Mouse (Mus musculus) thymus, adult 2 months (tissue): ENCODE results near the gene Phc2. TPM values are rescaled to one million over a fixed set of nuclear protein-coding genes. Genes with fewer than 3 reads are reported as not detected.

Experiments used
- DNase-seq: peaks from one replicate; pipeline ENCODE4 v3.0.0; 2021
- H3K27ac ChIP-seq: fragments of 200-500 bp; 2 replicates; pipeline ENCODE4 v1.5.1; 2012; ENCODE audit warnings: low read length, control low read depth; ENCODE audit not compliant: control insufficient read depth, insufficient read depth
- H3K27me3 ChIP-seq: fragments of 200-500 bp; 2 replicates; pipeline ENCODE4 v1.6.1; 2012; ENCODE audit warnings: mild to moderate bottlenecking, low read length, moderate library complexity, mixed read lengths; ENCODE audit not compliant: control insufficient read depth, insufficient read depth
- H3K36me3 ChIP-seq: fragments of 200-500 bp; 2 replicates; pipeline ENCODE4 v1.6.1; 2012; ENCODE audit warnings: mild to moderate bottlenecking, low read length, moderate library complexity; ENCODE audit not compliant: control insufficient read depth, insufficient read depth
- H3K4me1 ChIP-seq: fragments of 200-500 bp; replicated peaks from 2 replicates; pipeline ENCODE4 v1.6.1; 2012; ENCODE audit warnings: low read length; ENCODE audit not compliant: control insufficient read depth, insufficient read depth
- H3K4me3 ChIP-seq: fragments of 200-500 bp; 2 replicates; pipeline ENCODE4 v1.5.1; 2012; ENCODE audit warnings: mild to moderate bottlenecking, low read length, control low read depth, moderate library complexity; ENCODE audit not compliant: control insufficient read depth, insufficient read depth
- CTCF ChIP-seq: fragments of 200-500 bp; IDR thresholded peaks from 2 replicates; pipeline ENCODE4 v1.5.1; 2012; ENCODE audit warnings: mild to moderate bottlenecking, control low read depth, low read length, moderate library complexity, borderline replicate concordance; ENCODE audit not compliant: control insufficient read depth, poor library complexity, insufficient read depth; ENCODE audit errors: extremely low read depth
- POLR2A ChIP-seq: fragments of 200-500 bp; IDR thresholded peaks from 2 replicates; pipeline ENCODE4 v1.6.1; 2012; ENCODE audit warnings: mild to moderate bottlenecking, low read length, control low read depth, moderate library complexity; ENCODE audit not compliant: control insufficient read depth, poor library complexity, insufficient read depth; ENCODE audit errors: extremely low read depth
- WGBS: fragments of 180-500 bp; shearing (Covaris S2); methylation state at CpG from one replicate; pipeline ENCODE4 v1.1.7; 2018; 5-methylcytosine and 5-hydroxymethylcytosine counted together
- polyA plus RNA-seq: library from polyadenylated mRNA; depleted of rRNA; stranded (reverse); fragments of >200 nt; gene quantifications from 2 replicates; pipeline ENCODE4 v1.2.3, GENCODE M21; 2012

Gene Phc2
- polyA plus RNA-seq, 1 experiment, result 139 TPM

DNA sequence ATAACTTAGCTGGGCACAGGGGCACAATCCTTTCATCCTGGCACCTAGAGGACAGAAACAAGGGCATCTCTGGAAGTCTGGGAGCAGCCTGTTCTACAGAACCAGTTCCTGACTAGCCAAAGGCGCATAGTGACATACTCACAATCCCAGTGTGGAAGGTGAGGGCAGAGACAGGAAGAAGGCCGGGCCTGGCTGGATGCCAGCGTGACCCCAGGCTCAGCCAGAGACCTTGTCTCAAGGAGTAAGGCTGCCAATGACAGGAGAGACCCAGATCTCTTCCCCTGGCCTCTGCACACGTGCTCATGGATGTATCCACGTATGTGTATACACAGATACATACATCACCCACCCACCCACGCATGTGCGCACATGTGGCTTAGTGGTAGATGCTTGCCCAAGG, 127.5 kb downstream of the Phc2 start:
- Histone ChIP-seq H3K36me3 (peaks cover 41% of the 10 kb centered on the region), H3K27me3 (no peaks in the 10 kb centered on the region), H3K4me3 (no peak overlapping the region), H3K27ac (no peak overlapping the region), H3K4me1 (no peaks in the 10 kb centered on the region)
- no peak for DNase-seq
- no peak for TF ChIP-seq POLR2A
- no peak for TF ChIP-seq CTCF
- 96% methylated on average over 7 of the region's 7 CpGs for WGBS

- DNase-seq, result no peak
- Histone ChIP-seq H3K27me3 (no peaks in the 10 kb centered on the region), H3K4me1 (no peaks in the 10 kb centered on the region), H3K36me3 (peaks cover 41% of the 10 kb centered on the region), H3K4me3 (no peak overlapping the region), H3K27ac (no peak overlapping the region)
- no peak for TF ChIP-seq CTCF
- TF ChIP-seq POLR2A, result no peak
- WGBS, result 94% methylated on average over 4 of the region's 4 CpGs
These were observed 128.1 kb downstream of the Phc2 start for GRCm38 (mm10) chr4:128782645-128783044.

DNA sequence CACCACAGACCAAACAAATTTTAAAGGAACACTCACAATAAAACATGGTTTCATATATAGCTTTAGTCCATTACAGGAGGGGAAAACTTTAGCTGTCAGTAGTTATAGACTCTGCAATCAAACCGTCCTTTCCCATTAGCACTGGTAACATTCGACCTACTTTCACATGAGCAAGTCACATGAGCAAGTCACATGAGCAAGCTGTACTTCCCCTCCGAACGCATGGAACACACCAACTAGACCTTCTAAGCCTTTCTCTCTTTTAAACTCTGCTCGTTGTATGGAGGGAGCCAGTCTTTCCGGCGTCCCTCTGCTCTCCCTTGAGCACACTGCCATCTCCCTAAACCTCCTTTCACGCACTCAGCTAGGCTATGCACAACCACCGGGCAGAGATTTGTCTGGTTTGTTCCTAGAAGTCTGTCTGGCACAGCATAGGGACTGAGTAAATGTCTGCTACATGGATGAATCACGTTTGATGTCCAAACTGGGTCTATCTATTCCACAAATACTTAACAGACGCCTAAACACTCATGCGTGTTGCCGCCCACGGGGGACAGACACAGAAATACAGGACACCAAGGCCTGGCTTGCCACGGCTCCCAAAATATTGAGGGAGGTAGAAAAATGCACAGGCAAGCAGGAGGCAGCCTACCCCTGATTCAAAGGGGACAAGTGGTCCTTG, 130.6 kb downstream of the Phc2 start:
- no peaks in the 10 kb centered on the region for H3K4me1 ChIP-seq
- WGBS, result 91% methylated on average over 15 of the region's 15 CpGs
- no peak overlapping the region for H3K4me3 ChIP-seq
- peaks cover 38% of the 10 kb centered on the region for H3K36me3 ChIP-seq
- no peaks in the 10 kb centered on the region for H3K27me3 ChIP-seq
- no peak for DNase-seq
- TF ChIP-seq CTCF, result no peak
- no peak overlapping the region for H3K27ac ChIP-seq

GRCm38 (mm10) chr4:128785921-128786654, 131.6 kb downstream of the Phc2 start:
- peaks cover 38% of the 10 kb centered on the region for H3K36me3 ChIP-seq
- H3K4me1 ChIP-seq, result no peaks in the 10 kb centered on the region
- no peak overlapping the region for H3K4me3 ChIP-seq
- TF ChIP-seq CTCF (no peak), POLR2A (no peak)
- no peaks in the 10 kb centered on the region for H3K27me3 ChIP-seq
- 96% methylated on average over 11 of the region's 11 CpGs for WGBS
- no peak for DNase-seq
- no peak overlapping the region for H3K27ac ChIP-seq

DNA sequence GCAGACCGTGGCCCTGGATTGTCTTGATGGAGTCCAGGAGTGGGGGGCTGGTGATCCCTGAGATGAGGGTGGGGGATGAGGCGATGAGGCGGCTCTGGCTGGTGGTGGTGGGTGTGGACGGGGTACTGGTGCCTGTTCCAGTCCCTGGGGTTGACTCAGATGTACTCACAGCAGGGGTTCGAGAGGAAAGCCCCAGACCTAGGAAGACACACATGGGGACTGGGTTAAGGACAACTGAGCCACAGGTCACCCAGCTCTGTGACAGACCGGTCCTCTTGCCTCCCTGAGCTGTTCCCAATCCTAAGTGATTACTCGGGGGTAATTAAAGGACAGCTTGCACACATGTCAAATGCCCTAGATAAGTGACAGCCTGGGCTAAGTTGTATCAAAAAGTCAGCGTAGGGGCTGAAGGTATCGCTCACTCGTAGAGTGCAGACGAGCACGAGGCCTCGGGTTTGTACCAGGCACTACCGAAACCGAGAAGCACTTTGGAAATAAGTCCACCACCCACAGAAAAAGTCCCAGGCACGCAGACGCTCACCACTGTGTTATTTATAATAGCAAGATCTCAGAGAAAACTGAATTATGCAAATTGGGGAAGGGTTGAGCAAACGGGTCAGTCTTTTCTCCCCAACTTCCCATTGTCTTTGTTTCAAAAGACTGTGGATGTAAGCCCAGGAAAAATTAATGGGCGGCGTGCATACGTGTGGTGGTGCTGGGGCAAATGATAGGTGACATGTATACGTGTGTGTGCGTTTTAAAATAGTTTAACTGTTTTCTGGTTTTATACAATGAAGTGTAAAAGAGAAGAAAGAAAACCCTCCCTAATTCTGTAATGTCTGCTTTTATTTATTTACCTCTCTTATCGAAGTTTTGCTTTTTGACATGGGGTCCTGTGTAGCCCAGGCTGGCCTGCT, 132.8 kb downstream of the Phc2 start:
- DNase-seq, result no peak
- no peak overlapping the region for H3K27ac ChIP-seq
- H3K4me1 ChIP-seq, result no peaks in the 10 kb centered on the region
- no peak overlapping the region for H3K4me3 ChIP-seq
- H3K36me3 ChIP-seq, result peaks cover 30% of the 10 kb centered on the region
- TF ChIP-seq POLR2A, result no peak
- TF ChIP-seq CTCF, result no peak
- no peaks in the 10 kb centered on the region for H3K27me3 ChIP-seq
- 95% methylated on average over 24 of the region's 24 CpGs for WGBS

DNA sequence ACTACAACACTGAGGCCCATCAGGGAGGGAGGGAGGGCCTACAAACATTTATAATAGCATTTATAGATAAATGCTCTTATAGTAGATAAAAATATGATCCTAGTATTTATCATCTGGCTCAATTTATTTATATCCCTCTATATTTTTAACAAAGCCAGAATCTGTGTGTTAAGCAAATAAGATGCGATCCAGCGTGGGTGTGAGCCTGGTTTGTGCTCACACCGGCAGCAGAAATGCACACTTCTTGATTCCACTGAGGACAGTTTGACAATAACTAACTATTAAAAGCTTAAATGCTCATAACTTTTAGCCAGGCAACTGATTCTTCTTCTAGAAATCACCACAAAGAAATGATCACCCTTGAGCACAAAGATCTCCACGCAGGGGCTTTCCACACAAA, 133.6 kb downstream of the Phc2 start:
- Histone ChIP-seq H3K27me3 (no peaks in the 10 kb centered on the region), H3K4me1 (no peaks in the 10 kb centered on the region), H3K36me3 (peaks cover 23% of the 10 kb centered on the region), H3K27ac (no peak overlapping the region), H3K4me3 (no peak overlapping the region)
- DNase-seq, result no peak
- TF ChIP-seq POLR2A (no peak), CTCF (no peak)
- WGBS, result 89% methylated on average over 4 of the region's 4 CpGs
